Mouse (Mus musculus): ENCODE measurements around the gene Ppp2r1b.
A peak's percentile ranks its signal among the peaks of the same experiment; 100 is the strongest.
"Not testable (repeated sequence)": the region's sequence is repeated elsewhere in the genome, so short reads cannot be mapped to it uniquely, and the experiment has no call there.

Gene Ppp2r1b

GRCm38 (mm10) chr9:50845081-50845480, at the start of gene Ppp2r1b:
TSS of gene Ppp2r1b (plus strand) at chr9:50845301.
- no peak for DNase-seq

- no peak for DNase-seq
Observed at GRCm38 (mm10) chr9:50796776-50797175, 48.3 kb upstream of the Ppp2r1b start.

DNA sequence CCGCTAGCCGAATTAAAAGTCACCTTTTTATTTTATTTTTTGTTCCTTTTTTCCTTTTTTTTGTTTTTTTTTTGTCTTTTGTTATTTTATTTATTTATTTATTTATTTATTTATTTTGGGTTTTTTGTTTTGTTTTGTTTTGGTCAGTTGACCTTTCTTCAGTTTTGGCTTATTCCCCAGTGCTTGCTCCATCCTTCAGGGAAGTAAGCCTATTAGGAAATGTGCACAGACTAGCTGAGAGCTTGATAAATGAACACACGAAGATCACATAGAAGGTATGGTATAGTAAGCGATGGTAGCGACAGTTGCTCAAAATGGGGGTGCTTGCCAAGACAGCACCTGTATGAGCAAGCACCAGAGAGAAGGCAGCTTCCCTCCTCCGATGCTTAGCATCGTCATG, 47.5 kb upstream of the Ppp2r1b start:
- no peak for DNase-seq

DNA sequence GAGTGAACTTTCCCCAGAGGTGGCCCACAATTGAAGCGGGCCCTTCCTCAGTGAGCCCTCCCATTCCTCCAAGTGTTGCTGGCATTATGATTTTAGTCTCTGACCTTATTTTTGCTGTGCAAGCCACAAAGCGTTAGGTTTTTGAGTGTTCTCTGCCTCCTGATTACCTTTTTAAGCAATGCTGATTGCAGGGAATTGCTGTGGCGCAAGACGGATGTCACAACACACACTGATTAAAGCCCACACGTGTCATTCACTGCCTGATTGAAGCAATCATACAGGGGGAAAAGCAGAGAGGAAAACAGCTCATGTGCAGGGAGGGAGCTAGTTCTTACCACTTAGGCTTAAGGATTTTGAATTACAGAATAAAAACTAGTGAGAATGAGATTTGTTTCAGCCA, 46.7 kb upstream of the Ppp2r1b start:
- no peak for DNase-seq

- peak; percentile 47 for DNase-seq
Observed at GRCm38 (mm10) chr9:50800985-50801384, 44.1 kb upstream of the Ppp2r1b start.

- no peak for DNase-seq
Observed at GRCm38 (mm10) chr9:50803055-50803671, 41.9 kb upstream of the Ppp2r1b start.

DNA sequence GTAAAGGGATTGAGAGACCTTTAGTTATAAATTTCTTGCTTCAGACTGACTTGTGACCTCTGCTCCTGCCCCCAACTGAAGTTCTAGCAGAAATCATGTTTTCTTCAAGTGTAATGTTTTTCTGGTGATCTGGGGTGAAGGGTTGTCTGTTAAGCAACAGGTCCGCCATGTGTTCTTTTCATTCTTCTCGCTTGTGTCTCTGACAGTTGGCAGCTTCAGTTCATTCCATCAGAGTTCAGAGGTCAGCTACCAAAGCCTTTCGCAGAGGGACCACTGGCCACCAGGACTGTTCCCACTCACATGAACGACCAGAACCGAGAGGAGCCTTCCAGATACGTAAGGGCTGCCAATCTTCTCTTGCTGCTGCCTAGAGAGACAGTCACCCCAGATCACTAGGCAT, 36.6 kb upstream of the Ppp2r1b start:
- no peak for DNase-seq

DNA sequence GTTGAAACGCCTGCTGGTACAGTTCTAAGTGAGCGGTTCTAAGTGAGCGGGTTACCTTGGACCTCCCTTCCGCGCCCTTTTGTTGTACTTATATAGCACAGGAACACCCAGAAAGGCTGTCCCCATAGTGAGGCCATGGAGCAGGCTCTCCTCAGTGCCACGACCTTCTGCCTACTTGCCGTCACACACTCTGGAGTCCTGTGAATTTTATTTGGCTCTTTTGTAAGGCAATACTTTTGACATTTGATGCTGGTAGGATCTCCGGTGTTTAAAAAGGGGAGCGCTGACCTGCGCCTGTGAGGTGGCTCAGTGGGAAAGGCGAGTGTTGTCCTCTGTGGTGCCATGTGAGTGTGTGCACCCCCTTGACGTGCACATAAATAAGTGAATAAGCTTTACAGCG, 36.0 kb upstream of the Ppp2r1b start:
- DNase-seq = no peak

- no peak for DNase-seq
Observed at GRCm38 (mm10) chr9:50811187-50811586, 33.9 kb upstream of the Ppp2r1b start.

DNA sequence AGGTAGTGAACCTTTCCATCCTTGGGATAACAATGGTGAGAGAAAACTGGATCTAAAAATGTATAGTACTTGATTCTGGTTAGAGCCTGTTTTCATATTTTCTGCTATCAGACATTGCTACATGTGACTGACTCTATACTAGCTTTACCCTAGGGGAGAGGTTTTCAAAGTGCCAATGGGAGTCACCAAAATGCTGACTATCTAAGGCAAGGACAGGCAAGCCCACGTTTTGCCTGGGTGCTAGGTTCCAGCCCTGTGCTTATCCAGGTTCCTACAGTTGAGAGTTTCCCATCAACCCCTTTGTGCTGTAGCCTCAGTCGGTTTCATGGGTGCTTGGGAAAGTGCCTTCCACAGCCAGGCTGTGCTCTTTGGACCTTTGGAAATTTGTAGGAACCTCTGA, 33.4 kb upstream of the Ppp2r1b start:
- DNase-seq = no peak

- DNase-seq = no peak
Observed at GRCm38 (mm10) chr9:50813796-50814195, 31.3 kb upstream of the Ppp2r1b start.

DNA sequence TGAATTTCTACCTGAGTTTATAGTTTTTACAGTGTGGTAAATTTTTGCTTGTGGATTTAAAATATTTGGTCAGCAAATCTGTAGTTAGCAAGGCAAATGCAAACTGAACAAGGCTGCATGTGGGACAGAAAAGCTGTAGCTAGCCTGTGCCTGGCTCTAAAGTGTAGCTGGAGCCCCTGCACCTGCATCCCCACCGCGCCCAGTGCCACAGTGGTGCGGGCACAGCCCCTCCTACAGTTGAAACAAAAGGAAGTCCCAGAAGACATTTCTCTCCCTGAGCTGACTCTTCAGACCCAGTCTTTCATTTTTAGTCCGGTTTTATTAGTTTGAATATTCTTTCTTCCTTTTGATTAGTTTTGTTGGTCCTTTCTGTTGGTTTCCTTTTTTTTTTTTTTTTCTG, 29.4 kb upstream of the Ppp2r1b start:
- no peak for DNase-seq

DNA sequence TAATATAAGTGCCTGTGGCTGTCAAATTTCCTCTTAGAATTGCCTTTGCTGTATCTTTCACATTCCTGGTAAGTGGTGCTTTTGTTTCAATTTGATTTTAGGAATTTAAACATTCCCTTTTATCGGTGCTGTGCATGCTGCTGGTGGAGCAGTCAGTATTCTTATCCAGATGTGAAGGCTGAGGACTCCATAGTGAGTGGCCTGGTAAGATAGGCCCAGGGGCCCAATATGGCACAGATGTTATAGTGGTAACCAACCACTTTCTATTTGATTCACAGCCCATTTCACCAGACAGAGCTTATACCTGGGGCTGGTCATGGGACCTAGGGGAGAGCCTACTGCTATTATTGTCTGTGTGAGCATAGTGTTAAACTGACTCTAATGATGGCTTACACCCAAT, 28.6 kb upstream of the Ppp2r1b start:
- DNase-seq = no peak

GRCm38 (mm10) chr9:50818050-50818449, 27.1 kb upstream of the Ppp2r1b start:
- no peak for DNase-seq

GRCm38 (mm10) chr9:50819716-50820115, 25.4 kb upstream of the Ppp2r1b start:
- no peak for DNase-seq

- no peak for DNase-seq
Observed at GRCm38 (mm10) chr9:50821651-50822050, 23.4 kb upstream of the Ppp2r1b start.

DNA sequence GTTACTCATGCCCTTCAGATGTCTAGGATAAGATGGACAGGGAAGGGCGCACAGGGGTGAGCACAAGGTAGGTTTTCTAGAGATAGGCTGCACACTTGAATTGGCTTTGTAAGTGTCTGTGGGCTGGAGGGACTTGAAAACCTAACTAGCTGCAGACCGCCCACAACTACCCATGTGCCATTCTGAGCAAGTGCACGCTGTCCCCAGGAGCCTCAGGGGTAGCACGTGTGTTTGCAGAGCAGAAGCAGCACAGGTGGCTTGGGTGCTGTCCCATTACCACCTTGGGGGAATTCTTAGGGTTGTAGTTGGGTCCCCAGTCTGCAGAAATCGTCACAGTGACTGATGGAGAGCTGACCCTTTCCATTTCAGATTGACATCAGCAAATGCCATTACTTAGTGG, 22.9 kb upstream of the Ppp2r1b start:
- no peak for DNase-seq

DNA sequence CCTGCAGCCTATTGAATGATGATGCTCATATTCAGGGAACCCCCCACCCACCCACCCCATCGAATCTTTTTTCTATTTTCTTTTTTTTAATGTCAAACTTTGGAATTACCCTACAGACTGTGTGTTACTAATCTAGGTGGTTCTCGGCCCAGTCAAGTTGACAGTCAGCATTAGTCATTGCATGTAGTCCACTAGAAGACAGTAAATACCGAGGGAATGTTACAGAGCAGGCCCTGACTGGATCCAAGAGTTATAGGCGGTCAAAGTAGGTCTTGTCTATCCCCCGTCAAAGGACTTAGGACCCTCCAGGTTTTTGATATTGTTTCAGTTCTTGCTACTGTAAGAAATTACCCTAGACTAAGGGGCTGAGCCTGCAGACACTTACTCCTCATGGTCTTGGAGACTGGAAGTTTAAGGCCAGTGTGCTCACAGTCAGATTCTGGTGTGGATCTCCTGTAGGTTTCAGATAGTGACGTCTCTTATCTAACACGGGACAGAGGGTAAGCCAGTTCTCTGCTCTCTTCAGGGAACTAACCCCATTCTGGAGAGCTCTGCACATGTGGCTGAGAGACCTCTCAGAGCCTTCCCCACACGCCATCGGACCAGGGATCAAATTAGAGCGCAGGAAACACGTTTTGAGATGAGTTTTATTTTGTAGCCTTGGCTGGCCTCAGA, 21.2 kb upstream of the Ppp2r1b start:
- DNase-seq = no peak

- no peak for DNase-seq
Observed at GRCm38 (mm10) chr9:50831514-50831913, 13.6 kb upstream of the Ppp2r1b start.

DNA sequence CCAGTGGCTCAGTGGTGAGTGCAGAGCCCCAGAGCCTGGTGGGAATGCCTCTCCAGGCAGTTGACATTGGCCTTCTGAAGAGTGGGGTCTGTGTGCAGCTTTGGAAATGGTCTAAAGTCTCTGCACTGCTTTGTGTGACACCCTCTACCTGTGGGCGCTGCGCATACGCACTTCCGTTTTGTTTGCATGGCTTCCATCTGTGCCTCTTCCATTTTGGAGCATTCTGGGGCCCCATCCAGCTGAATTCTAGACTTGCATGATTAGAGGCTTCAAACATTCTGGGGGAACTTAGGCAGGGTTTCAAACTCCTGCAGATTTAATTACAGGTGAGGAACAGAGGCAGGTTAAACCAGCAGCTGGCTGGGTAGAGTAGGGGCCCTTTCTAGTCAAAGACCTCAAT, 12.9 kb upstream of the Ppp2r1b start:
- no peak for DNase-seq

- not testable (repeated sequence) for DNase-seq
Observed at GRCm38 (mm10) chr9:50832582-50832981, 12.5 kb upstream of the Ppp2r1b start.

GRCm38 (mm10) chr9:50833786-50834185, 11.3 kb upstream of the Ppp2r1b start:
- DNase-seq = no peak

GRCm38 (mm10) chr9:50835068-50835705, 9.9 kb upstream of the Ppp2r1b start:
- DNase-seq = no peak

GRCm38 (mm10) chr9:50836097-50836496, 9.0 kb upstream of the Ppp2r1b start:
- no peak for DNase-seq

Data from right cerebral cortex, postnatal 14 days (tissue).